Mouse (Mus musculus): Measurements from ENCODE around the gene Dctn5. TPM values are rescaled to one million over a fixed set of nuclear protein-coding genes. Genes with fewer than 3 reads are reported as not detected.
"Not testable (repeated sequence)": the region's sequence is repeated elsewhere in the genome, so short reads cannot be mapped to it uniquely, and the experiment has no call there.

Gene Dctn5
- total RNA-seq (2021): 10 to 100 TPM; 16.4 to 21.1 TPM
- long read RNA-seq, experiment 1, transcript Dctn5-201 (6 exons, 1,532 nt): major isoform, 10 of 21 reads
- long read RNA-seq, experiment 1, partial matches to known transcripts: 0 of 21 reads
- long read RNA-seq, experiment 1, other reads (novel, unspliced or antisense): 10 of 21 reads
- long read RNA-seq, experiment 2, transcript Dctn5-201 (6 exons, 1,532 nt): major isoform, 10 of 22 reads
- long read RNA-seq, experiment 2, partial matches to known transcripts: 0 of 22 reads
- long read RNA-seq, experiment 2, other reads (novel, unspliced or antisense): 12 of 22 reads

DNA sequence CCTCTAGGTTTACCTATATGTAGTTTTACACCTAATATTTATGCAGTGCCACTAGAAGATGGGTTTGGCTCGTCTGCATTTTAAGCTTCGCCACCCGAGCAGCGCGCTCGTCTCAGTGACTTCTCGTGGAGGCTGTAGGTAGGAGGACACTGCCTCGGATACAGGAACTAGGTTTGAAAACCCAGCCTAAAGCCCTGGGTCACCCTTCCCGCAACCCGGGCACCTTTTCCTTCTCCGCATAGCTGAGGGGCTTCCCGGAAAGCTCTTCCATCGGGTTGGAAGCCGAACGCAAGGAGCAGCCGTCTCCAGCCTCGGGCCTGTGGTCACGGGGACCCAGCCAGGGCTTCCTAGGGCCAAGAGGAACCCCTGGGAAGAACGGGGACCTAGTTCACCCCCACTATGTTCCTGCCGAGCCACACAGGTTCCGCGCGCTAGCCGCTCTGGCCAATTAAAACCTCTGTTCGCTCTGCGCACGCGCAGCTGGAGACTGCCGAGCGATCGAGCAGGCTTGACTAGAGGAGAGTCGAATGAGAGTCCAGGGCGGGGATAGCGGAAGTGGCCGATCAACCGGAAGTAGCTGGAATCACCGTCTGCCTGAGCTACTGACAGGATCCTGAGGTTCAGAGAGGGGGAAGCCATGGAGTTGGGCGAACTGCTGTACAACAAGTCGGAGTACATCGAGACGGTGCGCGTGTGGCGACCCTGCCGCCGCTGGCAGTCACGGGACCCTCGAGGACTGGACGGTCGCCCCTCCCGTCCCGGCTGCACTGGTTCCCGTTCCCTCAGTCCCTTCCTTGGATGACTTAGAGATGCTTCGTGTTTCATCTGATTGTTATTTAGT is at the start of gene Dctn5, which contains the start of gene Palb2:
Dctn5 (plus strand) TSS at position 545 of the 841 bp plus-strand sequence.
Palb2 (minus strand) TSS at position 489 of the 841 bp plus-strand sequence.
- Histone ChIP-seq H3K4me3 (peak within 1 kb of the TSS; percentile 81), H3K27ac (peak within 1 kb of the TSS; percentile 92)
- intact Hi-C loops (cut with DNase I): no loop called here
- no peak for TF ChIP-seq CTCF (IDR thresholded peaks at IDR 0.05)
- DNase-seq: peak; percentile 98

- no peak for DNase-seq
- intact Hi-C loops (cut with DNase I): no loop called here
- TF ChIP-seq CTCF (IDR thresholded peaks at IDR 0.05): no peak
- Histone ChIP-seq H3K4me3 (no peak overlapping the region), H3K27ac (no peak overlapping the region)
Observed at GRCm38 (mm10) chr7:122087195-122087982, 45.5 kb upstream of the Dctn5 start.

DNA sequence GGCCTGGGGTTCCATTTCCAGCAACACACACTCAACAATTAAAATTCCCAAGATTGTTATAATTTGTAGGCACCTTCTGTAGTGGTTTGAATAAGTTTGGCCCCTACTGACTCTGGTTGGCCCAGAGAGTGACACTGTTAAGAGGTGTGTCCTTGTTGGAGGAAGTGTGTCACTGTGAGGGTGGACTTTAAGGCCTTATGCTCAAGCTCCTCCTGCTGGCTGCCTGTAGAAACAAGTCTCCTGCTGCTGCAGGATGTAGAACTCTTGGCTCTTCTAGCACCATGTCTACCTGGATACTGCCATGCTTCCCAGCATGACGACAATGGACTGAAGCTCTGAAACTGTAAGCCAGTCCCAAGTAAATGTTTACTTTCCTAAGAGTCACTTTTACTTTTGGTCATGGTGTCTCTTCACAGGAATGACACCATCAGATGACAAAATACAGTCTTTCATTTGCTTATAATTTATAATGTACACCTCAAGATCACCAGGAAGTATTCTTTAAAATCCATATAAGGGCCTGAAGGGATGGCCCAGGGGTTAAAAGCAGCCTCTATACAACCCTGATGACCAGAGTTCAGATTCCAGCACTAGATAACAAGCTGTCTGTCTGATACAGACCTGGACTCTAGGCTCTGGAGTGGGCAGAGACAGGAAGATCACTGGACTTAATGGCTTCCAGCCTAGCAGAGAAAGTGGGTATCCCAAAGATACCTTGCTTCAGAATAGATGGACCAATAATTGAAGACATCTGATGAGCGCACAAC is 38.1 kb upstream of the Dctn5 start:
- no peak for DNase-seq
- Histone ChIP-seq H3K4me3 (no peak overlapping the region), H3K27ac (0 out of 2 replicates have a peak overlapping the region, but pooled peaks have one; percentile 16)
- no peak for TF ChIP-seq CTCF (IDR thresholded peaks at IDR 0.05)
- intact Hi-C loops (cut with DNase I): loop anchor here (5.0 kb wide), 1 partner anchor 103 kb away; no protein-coding TSS in a partner anchor

DNA sequence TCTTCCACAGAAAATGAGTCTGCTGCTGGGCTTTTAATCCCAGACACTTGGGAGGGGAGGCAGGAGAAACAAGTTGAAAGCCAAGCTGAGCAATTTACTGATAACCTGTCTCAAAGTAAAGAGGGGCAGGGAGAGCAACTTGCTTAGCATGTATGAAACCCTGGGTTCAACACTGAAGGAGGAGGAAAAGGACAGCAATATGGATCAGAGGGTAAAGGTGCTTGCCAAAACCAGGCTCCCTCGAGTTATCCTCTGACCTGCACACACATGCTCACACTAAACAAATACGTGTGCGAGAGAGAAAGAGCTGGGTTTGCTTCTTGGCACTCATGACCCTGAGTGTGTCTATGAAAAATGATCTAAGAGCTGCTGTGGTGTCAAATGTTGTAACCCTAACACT is 34.8 kb upstream of the Dctn5 start:
- DNase-seq: no peak
- intact Hi-C loops (cut with DNase I): loop anchor here (2.0 to 5.0 kb wide), 2 partner anchors 29 to 99 kb away; no protein-coding TSS in a partner anchor
- no peak for TF ChIP-seq CTCF (IDR thresholded peaks at IDR 0.05)
- Histone ChIP-seq H3K27ac (no peak overlapping the region), H3K4me3 (no peak overlapping the region)

DNA sequence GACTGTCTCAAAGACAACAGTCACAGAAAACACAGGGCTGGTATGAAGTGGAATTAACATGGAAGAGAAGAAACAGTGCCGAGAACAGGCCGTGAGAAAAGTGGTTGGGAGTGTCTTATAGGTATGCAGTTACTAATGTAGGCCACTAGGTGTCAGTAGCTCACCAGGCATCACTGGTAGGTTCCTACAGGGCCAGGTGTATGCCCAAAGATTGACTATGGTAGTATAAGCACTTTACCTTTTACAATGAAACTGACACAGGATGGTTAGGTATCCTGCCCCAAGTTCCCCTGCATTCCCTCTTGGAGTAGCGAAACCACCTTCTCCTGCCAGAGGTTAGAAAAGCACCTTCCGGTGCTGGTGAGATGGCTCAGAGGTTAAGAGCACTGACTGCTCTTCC is 33.6 kb upstream of the Dctn5 start:
- peak; percentile 89 for TF ChIP-seq CTCF (IDR thresholded peaks at IDR 0.05)
- peak; percentile 26 for DNase-seq
- Histone ChIP-seq H3K4me3 (peak overlapping the region; percentile 39), H3K27ac (no peak overlapping the region)
- intact Hi-C loops (cut with DNase I): loop anchor here (2.0 to 5.0 kb wide), 2 partner anchors 30 to 98 kb away; no protein-coding TSS in a partner anchor

DNA sequence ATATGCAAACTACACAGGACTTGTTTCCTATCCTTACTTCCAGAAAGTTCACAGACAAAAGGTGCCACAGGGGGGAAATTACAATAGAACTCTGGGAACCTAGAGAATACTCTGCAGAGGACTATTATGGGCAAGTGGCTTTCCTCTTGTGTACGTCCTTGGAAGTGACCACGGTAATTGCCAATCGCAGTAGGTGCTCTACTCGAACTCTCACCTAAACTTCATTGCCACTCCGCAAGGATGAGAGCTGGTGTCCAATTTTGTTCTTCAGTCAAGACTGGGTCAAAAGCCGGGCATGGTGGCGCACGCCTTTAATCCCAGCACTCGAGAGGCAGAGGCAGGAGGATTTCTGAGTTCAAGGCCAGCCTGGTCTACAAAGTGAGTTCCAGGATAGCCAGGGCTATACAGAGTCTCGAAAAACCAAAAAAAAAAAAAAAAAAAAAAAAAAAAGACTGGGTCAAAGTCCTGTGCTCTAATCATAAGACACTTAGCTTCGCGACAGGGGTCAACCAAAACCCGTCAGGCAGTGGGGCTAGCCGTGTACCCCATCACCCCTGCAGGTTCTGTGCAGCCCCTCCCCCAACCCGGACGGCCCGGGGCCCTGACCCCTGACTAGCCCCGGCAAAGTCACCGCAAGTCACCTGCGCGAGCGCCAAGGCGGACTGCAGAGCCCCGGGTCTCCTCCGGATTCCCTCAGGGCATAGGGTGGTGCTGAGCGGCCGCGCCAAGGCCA is 31.7 kb upstream of the Dctn5 start:
- Histone ChIP-seq H3K4me3 (peak overlapping the region; percentile 90), H3K27ac (peak overlapping the region; percentile 95)
- DNase-seq; intact Hi-C loops (cut with DNase I): not testable (repeated sequence)

DNA sequence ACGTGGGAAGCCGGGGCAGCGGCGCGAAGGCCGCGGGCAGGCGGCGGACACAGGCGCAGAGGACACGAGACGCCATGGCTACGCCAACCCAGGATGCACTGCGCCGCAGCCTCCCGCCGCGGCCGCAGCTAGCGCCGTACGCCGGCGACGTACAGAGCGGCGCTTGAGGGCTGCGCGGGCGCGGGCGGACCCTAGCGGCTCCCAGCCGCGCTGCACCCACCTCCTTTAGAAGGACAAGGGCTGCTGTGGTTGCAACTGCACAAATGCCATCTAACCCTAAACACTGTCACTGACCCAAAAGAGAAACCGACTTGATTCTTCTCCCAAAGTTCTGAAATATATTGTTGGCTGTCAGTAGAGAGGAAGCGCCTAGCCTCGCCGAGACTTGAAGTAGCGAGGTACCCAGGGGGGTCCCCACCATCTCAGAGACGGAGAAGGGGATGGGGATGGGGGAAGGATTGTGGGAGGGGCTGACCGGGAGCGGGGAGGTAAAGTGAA is 31.0 kb upstream of the Dctn5 start, which contains the start of gene Ndufab1:
Ndufab1 (minus strand) TSS at position 140 of the 498 bp plus-strand sequence.
- H3K4me3 ChIP-seq: peak within 1 kb of the TSS; percentile 90
- TF ChIP-seq CTCF (IDR thresholded peaks at IDR 0.05): peak; percentile 91
- peak; percentile 93 for DNase-seq
- intact Hi-C loops (cut with DNase I): no loop called here
- peak within 1 kb of the TSS; percentile 95 for H3K27ac ChIP-seq

GRCm38 (mm10) chr7:122108206-122108605 is 24.6 kb upstream of the Dctn5 start:
- no peak for TF ChIP-seq CTCF (IDR thresholded peaks at IDR 0.05)
- DNase-seq: no peak
- intact Hi-C loops (cut with DNase I): no loop called here
- no peak overlapping the region for H3K27ac ChIP-seq
- no peak overlapping the region for H3K4me3 ChIP-seq

DNA sequence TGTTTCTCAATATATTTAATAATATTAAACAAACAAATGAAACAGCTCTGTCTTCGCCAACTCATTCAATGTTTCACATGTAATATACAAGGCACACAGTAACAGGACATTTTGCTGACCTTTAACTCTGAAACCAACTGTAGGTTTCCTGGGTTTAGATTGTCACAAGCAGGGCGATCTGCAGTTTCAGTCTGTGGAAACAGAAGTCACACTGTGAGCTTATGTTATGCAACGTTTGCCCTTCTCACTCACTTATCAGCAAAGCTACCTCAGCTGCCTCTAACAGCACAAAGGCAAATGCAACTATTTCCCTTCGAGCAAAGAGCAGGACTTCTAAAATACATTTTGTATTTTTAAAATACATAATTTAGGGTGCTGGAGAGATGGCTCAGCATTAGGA is 9.3 kb upstream of the Dctn5 start:
- H3K27ac ChIP-seq: no peak overlapping the region
- intact Hi-C loops (cut with DNase I): no loop called here
- TF ChIP-seq CTCF (IDR thresholded peaks at IDR 0.05): no peak
- DNase-seq: no peak
- H3K4me3 ChIP-seq: no peak overlapping the region

GRCm38 (mm10) chr7:122125636-122126035 is 7.2 kb upstream of the Dctn5 start:
- Histone ChIP-seq H3K27ac (no peak overlapping the region), H3K4me3 (no peak overlapping the region)
- intact Hi-C loops (cut with DNase I): no loop called here
- DNase-seq: no peak
- peak; percentile 8; the same call in 1 of the 2 replicates for TF ChIP-seq CTCF (IDR thresholded peaks at IDR 0.05)

- TF ChIP-seq CTCF (IDR thresholded peaks at IDR 0.05): no peak
- Histone ChIP-seq H3K27ac (no peak overlapping the region), H3K4me3 (no peak overlapping the region)
- intact Hi-C loops (cut with DNase I): no loop called here
- no peak for DNase-seq
Observed at GRCm38 (mm10) chr7:122126946-122127345, 5.9 kb upstream of the Dctn5 start.
